Mouse (Mus musculus): ENCODE results near the gene Sfrp2. TPM values are rescaled to one million over a fixed set of nuclear protein-coding genes. Genes with fewer than 3 reads are reported as not detected.
A peak's percentile ranks its signal among the peaks of the same experiment; 100 is the strongest.

Sfrp2 gene
- total RNA-seq, 2 experiments from 2014 or later: 19.2 to 19.4 TPM

GRCm38 (mm10) chr3:83771160-83771869, 5.2 kb downstream of the Sfrp2 start:
- DNase-seq: no peak

GRCm38 (mm10) chr3:83773281-83773680, 7.2 kb downstream of the Sfrp2 start:
- no peak for DNase-seq

- DNase-seq: no peak
Measured at GRCm38 (mm10) chr3:83775403-83775802, 9.3 kb downstream of the Sfrp2 start.

GRCm38 (mm10) chr3:83781460-83782222, 15.5 kb downstream of the Sfrp2 start:
- DNase-seq: no peak

GRCm38 (mm10) chr3:83783716-83784469, 17.8 kb downstream of the Sfrp2 start:
- no peak for DNase-seq

GRCm38 (mm10) chr3:83784726-83785125, 18.6 kb downstream of the Sfrp2 start:
- DNase-seq: no peak

- no peak for DNase-seq
Measured at GRCm38 (mm10) chr3:83787086-83787485, 21.0 kb downstream of the Sfrp2 start.

GRCm38 (mm10) chr3:83787776-83788305, 21.7 kb downstream of the Sfrp2 start:
- no peak for DNase-seq

GRCm38 (mm10) chr3:83789651-83790451, 23.7 kb downstream of the Sfrp2 start:
- DNase-seq: peak; percentile 25

GRCm38 (mm10) chr3:83791444-83791843, 25.3 kb downstream of the Sfrp2 start:
- no peak for DNase-seq

- DNase-seq: no peak
Measured at GRCm38 (mm10) chr3:83797098-83797497, 31.0 kb downstream of the Sfrp2 start.

GRCm38 (mm10) chr3:83797828-83798227, 31.7 kb downstream of the Sfrp2 start:
- DNase-seq: peak; percentile 70

GRCm38 (mm10) chr3:83799486-83799885, 33.4 kb downstream of the Sfrp2 start:
- no peak for DNase-seq

GRCm38 (mm10) chr3:83801649-83802155, 35.6 kb downstream of the Sfrp2 start:
- no peak for DNase-seq

- no peak for DNase-seq
Measured at GRCm38 (mm10) chr3:83808483-83808882, 42.4 kb downstream of the Sfrp2 start.

GRCm38 (mm10) chr3:83811987-83812386, 45.9 kb downstream of the Sfrp2 start:
- no peak for DNase-seq

GRCm38 (mm10) chr3:83812863-83813262, 46.7 kb downstream of the Sfrp2 start:
- DNase-seq: no peak

GRCm38 (mm10) chr3:83816372-83816925, 50.3 kb downstream of the Sfrp2 start:
- no peak for DNase-seq

GRCm38 (mm10) chr3:83823774-83824173, 57.7 kb downstream of the Sfrp2 start:
- DNase-seq: no peak

All from gastrocnemius, postnatal 10 days (tissue).